Mouse (Mus musculus): ENCODE measurements at regions not wholly inside any gene's neighbourhood (a gene's known extent, or its start where the extent isn't known, plus 50 kb on each side); places are given as distances from the start of the nearest gene placed in this dataset.

DNA sequence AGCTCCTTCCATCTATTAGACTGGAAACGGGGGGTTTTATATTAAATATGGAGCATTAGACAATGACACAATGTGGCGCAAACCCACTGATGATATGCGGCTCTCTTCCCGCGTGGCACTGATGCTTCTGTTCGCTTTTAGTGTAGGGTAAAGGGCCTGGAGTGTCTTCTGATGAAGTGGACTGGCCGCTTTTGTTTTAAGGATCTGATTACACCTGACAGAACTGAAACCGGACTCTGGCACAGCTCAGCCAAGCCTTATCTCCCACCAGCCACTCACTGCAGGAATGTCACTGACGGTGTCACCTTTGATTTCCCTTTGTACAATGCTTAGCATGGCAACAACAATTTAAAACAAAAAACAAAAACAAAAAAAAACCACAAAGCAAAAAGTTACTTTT, 61.0 kb upstream of the Arhgap29 start:
- Histone ChIP-seq H3K9ac (replicated peaks) (no peak overlapping the region), H3K4me1 (replicated peaks; ENCODE audit: control insufficient read depth in 2 of 2, insufficient read depth in 2 of 2, low read length in 1 of 2) (no peaks in the 10 kb centered on the region; a peak in 1 of 4 replicates), H3K27ac (no peak overlapping the region), H3K36me3 (replicated peaks; ENCODE audit: control insufficient read depth, insufficient read depth, low read depth) (no peaks in the 10 kb centered on the region), H3K9me3 (ENCODE audit: control insufficient read depth, low read length) (no peaks in the 10 kb centered on the region), H3K4me3 (ENCODE audit: insufficient read depth in 1 of 2, low read depth in 2 of 2, low read length in 2 of 2) (no peak overlapping the region), H3K27me3 (ENCODE audit: control insufficient read depth, insufficient read depth, low read length) (no peaks in the 10 kb centered on the region), H3K4me2 (ENCODE audit: low read depth) (peak overlapping the region; percentile 8; the same call in 1 of the 2 replicates)
- no peak for DNase-seq (ENCODE audit: low read depth in 3 of 3, low spot score in 3 of 3)
- 22% methylated on average over 9 of the region's 9 CpGs for WGBS (ENCODE audit: insufficient replicate concordance)
- ATAC-seq (ENCODE audit: insufficient read depth): no peak
- TF ChIP-seq EP300 (IDR thresholded peaks at IDR 0.05; ENCODE audit: low read depth): no peak
- TF ChIP-seq CTCF (IDR thresholded peaks at IDR 0.05; ENCODE audit: low read depth): no peak

DNA sequence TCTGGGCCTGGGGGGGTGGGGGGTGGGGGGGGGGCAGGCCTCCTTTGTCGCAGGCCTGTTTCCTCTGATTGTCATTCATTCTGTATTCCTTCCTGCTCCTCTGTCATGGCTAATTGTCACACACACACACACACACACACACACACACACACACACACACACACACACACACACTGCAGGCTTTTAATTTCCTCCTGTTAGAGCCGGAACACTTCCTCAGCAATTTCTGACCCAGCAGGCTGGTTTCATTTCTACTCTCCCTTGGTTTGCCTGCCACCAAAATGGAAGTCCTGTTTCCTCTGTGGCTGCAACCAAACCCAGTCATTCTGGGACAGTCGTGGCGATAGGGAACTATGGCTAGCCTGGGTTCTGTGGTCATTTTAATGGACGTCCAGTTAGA, 61.8 kb upstream of the Arhgap29 start:
- Histone ChIP-seq H3K4me2 (ENCODE audit: low read depth) (no peak overlapping the region), H3K27me3 (ENCODE audit: control insufficient read depth, insufficient read depth, low read length) (no peaks in the 10 kb centered on the region), H3K27ac (no peak overlapping the region), H3K4me3 (ENCODE audit: insufficient read depth in 1 of 2, low read depth in 2 of 2, low read length in 2 of 2) (no peak overlapping the region), H3K4me1 (replicated peaks; ENCODE audit: control insufficient read depth in 2 of 2, insufficient read depth in 2 of 2, low read length in 1 of 2) (no peaks in the 10 kb centered on the region; a peak in 1 of 4 replicates), H3K36me3 (replicated peaks; ENCODE audit: control insufficient read depth, insufficient read depth, low read depth) (no peaks in the 10 kb centered on the region), H3K9me3 (ENCODE audit: control insufficient read depth, low read length) (no peaks in the 10 kb centered on the region), H3K9ac (replicated peaks) (no peak overlapping the region)
- DNase-seq (ENCODE audit: low read depth in 3 of 3, low spot score in 3 of 3) (no peak), ATAC-seq (ENCODE audit: insufficient read depth) (no peak)
- WGBS (ENCODE audit: insufficient replicate concordance): 4% methylated on average over 5 of the region's 5 CpGs
- TF ChIP-seq EP300 (IDR thresholded peaks at IDR 0.05; ENCODE audit: low read depth) (no peak), CTCF (IDR thresholded peaks at IDR 0.05; ENCODE audit: low read depth) (no peak)

- Histone ChIP-seq H3K27ac (no peak overlapping the region), H3K36me3 (replicated peaks; ENCODE audit: control insufficient read depth, insufficient read depth, low read depth) (no peaks in the 10 kb centered on the region), H3K4me1 (replicated peaks; ENCODE audit: control insufficient read depth in 2 of 2, insufficient read depth in 2 of 2, low read length in 1 of 2) (no peaks in the 10 kb centered on the region; a peak in 1 of 4 replicates), H3K4me2 (ENCODE audit: low read depth) (no peak overlapping the region; the same call in 1 of the 2 replicates), H3K9me3 (ENCODE audit: control insufficient read depth, low read length) (no peaks in the 10 kb centered on the region), H3K4me3 (ENCODE audit: insufficient read depth in 1 of 2, low read depth in 2 of 2, low read length in 2 of 2) (no peak overlapping the region), H3K27me3 (ENCODE audit: control insufficient read depth, insufficient read depth, low read length) (no peaks in the 10 kb centered on the region), H3K9ac (replicated peaks) (no peak overlapping the region)
- TF ChIP-seq EP300 (IDR thresholded peaks at IDR 0.05; ENCODE audit: low read depth) (no peak), CTCF (IDR thresholded peaks at IDR 0.05; ENCODE audit: low read depth) (no peak)
- 36% methylated on average over 15 of the region's 15 CpGs for WGBS (ENCODE audit: insufficient replicate concordance)
- DNase-seq (ENCODE audit: low read depth in 3 of 3, low spot score in 3 of 3) (no peak), ATAC-seq (ENCODE audit: insufficient read depth) (no peak)
These were observed 65.3 kb upstream of the Arhgap29 start for GRCm38 (mm10) chr3:121886870-121887605.

- Histone ChIP-seq H3K36me3 (replicated peaks; ENCODE audit: control insufficient read depth, insufficient read depth, low read depth) (no peaks in the 10 kb centered on the region), H3K27ac (no peak overlapping the region), H3K4me3 (ENCODE audit: insufficient read depth in 1 of 2, low read depth in 2 of 2, low read length in 2 of 2) (no peak overlapping the region), H3K4me2 (ENCODE audit: low read depth) (no peak overlapping the region), H3K4me1 (replicated peaks; ENCODE audit: control insufficient read depth in 2 of 2, insufficient read depth in 2 of 2, low read length in 1 of 2) (no peaks in the 10 kb centered on the region; a peak in 1 of 4 replicates), H3K9ac (replicated peaks) (no peak overlapping the region), H3K9me3 (ENCODE audit: control insufficient read depth, low read length) (no peaks in the 10 kb centered on the region), H3K27me3 (ENCODE audit: control insufficient read depth, insufficient read depth, low read length) (no peaks in the 10 kb centered on the region)
- TF ChIP-seq EP300 (IDR thresholded peaks at IDR 0.05; ENCODE audit: low read depth) (no peak), CTCF (IDR thresholded peaks at IDR 0.05; ENCODE audit: low read depth) (no peak)
- ATAC-seq (ENCODE audit: insufficient read depth) (no peak), DNase-seq (ENCODE audit: low read depth in 3 of 3, low spot score in 3 of 3) (no peak)
- 45% methylated on average over 10 of the region's 10 CpGs for WGBS (ENCODE audit: insufficient replicate concordance)
These were observed 66.0 kb upstream of the Arhgap29 start for GRCm38 (mm10) chr3:121886309-121886708.

- Histone ChIP-seq H3K4me2 (ENCODE audit: low read depth) (0 out of 2 replicates have a peak overlapping the region, but pooled peaks have one; percentile 13), H3K9me3 (ENCODE audit: control insufficient read depth, low read length) (no peaks in the 10 kb centered on the region), H3K27ac (no peak overlapping the region), H3K4me1 (replicated peaks; ENCODE audit: control insufficient read depth in 2 of 2, insufficient read depth in 2 of 2, low read length in 1 of 2) (no peaks in the 10 kb centered on the region; a peak in 1 of 4 replicates), H3K9ac (replicated peaks) (no peak overlapping the region), H3K36me3 (replicated peaks; ENCODE audit: control insufficient read depth, insufficient read depth, low read depth) (no peaks in the 10 kb centered on the region), H3K4me3 (ENCODE audit: insufficient read depth in 1 of 2, low read depth in 2 of 2, low read length in 2 of 2) (no peak overlapping the region), H3K27me3 (ENCODE audit: control insufficient read depth, insufficient read depth, low read length) (no peaks in the 10 kb centered on the region)
- TF ChIP-seq EP300 (IDR thresholded peaks at IDR 0.05; ENCODE audit: low read depth): no peak
- TF ChIP-seq CTCF (IDR thresholded peaks at IDR 0.05; ENCODE audit: low read depth): no peak
- 29% methylated on average over 10 of the region's 10 CpGs for WGBS (ENCODE audit: insufficient replicate concordance)
- DNase-seq (ENCODE audit: low read depth in 3 of 3, low spot score in 3 of 3): no peak
- ATAC-seq (ENCODE audit: insufficient read depth): no peak
These were observed 66.8 kb upstream of the Arhgap29 start for GRCm38 (mm10) chr3:121885265-121886178.

Measured in liver, embryonic 14.5 days (tissue).